Mouse (Mus musculus) forebrain, embryonic 13.5 days (tissue): ENCODE measurements at regions not wholly inside any gene's neighbourhood (a gene's known extent, or its start where the extent isn't known, plus 50 kb on each side); places are given as distances from the start of the nearest gene placed in this dataset.
"Not testable (repeated sequence)": the region's sequence is repeated elsewhere in the genome, so short reads cannot be mapped to it uniquely, and the experiment has no call there.

Source experiments
- ATAC-seq: fragments of 200-750 bp; cut with Nextera tagmentation; 2 replicates; pipeline ENCODE4 v1.8.0; 2017
- H3K27ac ChIP-seq: fragments of 300-500 bp; sonication (generic); 2 replicates; pipeline ENCODE4 v1.5.1; 2015; ENCODE audit warnings: inconsistent platforms, mild to moderate bottlenecking, moderate library complexity
- H3K27me3 ChIP-seq: fragments of 300-500 bp; sonication (generic); 2 replicates; pipeline ENCODE4 v1.6.1; 2015; ENCODE audit warnings: mild to moderate bottlenecking, inconsistent platforms
- H3K36me3 ChIP-seq: fragments of 300-500 bp; sonication (generic); 2 replicates; pipeline ENCODE4 v1.6.1; 2015; ENCODE audit warnings: mild to moderate bottlenecking, inconsistent platforms; ENCODE audit not compliant: poor library complexity, severe bottlenecking
- H3K4me1 ChIP-seq: fragments of 300-500 bp; sonication (generic); 2 replicates; pipeline ENCODE4 v1.6.1; 2015; ENCODE audit warnings: inconsistent platforms
- H3K4me2 ChIP-seq: fragments of 300-500 bp; sonication (generic); 2 replicates; pipeline ENCODE4 v1.6.1; 2015; ENCODE audit warnings: inconsistent platforms, mild to moderate bottlenecking, moderate library complexity
- H3K4me3 ChIP-seq: fragments of 300-500 bp; sonication (generic); 2 replicates; pipeline ENCODE4 v1.5.1; 2015; ENCODE audit warnings: mild to moderate bottlenecking, inconsistent platforms
- H3K9ac ChIP-seq: fragments of 300-500 bp; sonication (generic); 2 replicates; pipeline ENCODE4 v1.6.1; 2015; ENCODE audit warnings: mild to moderate bottlenecking, inconsistent platforms
- H3K9me3 ChIP-seq: fragments of 300-500 bp; sonication (generic); replicated peaks from 2 replicates; pipeline ENCODE4 v1.6.1; 2016; ENCODE audit warnings: inconsistent platforms
- WGBS: fragments of 180-500 bp; shearing (Covaris S2); methylation state at CpG from one replicate; pipeline ENCODE4 v1.1.7; 2015; 5-methylcytosine and 5-hydroxymethylcytosine counted together

DNA sequence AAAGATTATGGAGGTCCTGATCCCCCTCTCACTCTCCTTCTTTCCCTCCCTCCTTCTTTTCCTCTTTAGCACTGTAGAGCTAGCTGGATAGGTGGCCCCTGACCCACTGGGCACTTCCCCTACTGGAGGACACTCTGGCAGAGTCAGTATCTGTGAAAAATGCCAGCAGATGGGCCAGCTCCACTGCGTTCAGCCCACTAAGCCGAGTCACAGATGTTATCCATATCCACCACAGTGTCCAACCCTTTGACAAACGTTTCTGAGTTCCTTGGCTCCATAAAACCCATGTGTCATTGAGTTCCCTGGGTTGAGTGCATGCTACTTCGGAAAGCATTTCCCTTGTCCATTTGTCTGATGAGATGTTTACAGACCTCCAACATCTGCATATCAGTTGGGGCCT is 149.9 kb downstream of the Lyplal1 start:
- Histone ChIP-seq H3K9me3 (no peaks in the 10 kb centered on the region), H3K4me3 (no peak overlapping the region), H3K4me2 (no peak overlapping the region), H3K27me3 (no peaks in the 10 kb centered on the region), H3K27ac (no peak overlapping the region), H3K4me1 (no peaks in the 10 kb centered on the region), H3K9ac (no peak overlapping the region), H3K36me3 (no peaks in the 10 kb centered on the region)
- no peak for ATAC-seq
- 91% methylated on average over 4 of the region's 4 CpGs for WGBS

GRCm38 (mm10) chr1:185967816-185968215 is 149.3 kb downstream of the Lyplal1 start:
- no peak overlapping the region for H3K4me2 ChIP-seq
- H3K27me3 ChIP-seq = no peaks in the 10 kb centered on the region
- H3K9ac ChIP-seq = no peak overlapping the region
- H3K9me3 ChIP-seq = no peaks in the 10 kb centered on the region
- no peak overlapping the region for H3K27ac ChIP-seq
- no peak for ATAC-seq
- H3K4me3 ChIP-seq = no peak overlapping the region
- no peaks in the 10 kb centered on the region for H3K36me3 ChIP-seq
- no peaks in the 10 kb centered on the region for H3K4me1 ChIP-seq
- 85% methylated on average over 6 of the region's 6 CpGs for WGBS

DNA sequence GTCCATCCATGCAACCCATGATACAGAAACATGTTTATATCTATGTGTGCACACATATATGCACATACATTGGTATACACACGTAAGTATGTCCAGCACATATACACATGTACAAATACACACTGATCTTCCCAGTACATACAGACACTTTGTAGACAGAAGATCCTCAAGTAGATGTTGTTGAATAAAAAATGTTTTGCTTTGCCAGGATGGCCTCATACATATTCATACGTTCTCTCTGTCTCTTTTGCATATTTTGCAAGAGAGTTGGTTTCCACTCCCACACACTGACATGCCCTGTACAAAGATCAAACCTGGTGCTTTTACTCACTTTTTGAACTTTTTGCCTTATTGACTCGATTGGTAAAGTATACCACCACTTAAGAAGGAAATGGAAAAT is 148.5 kb downstream of the Lyplal1 start:
- no peaks in the 10 kb centered on the region for H3K4me1 ChIP-seq
- no peak overlapping the region for H3K9ac ChIP-seq
- no peak overlapping the region for H3K4me2 ChIP-seq
- 85% methylated on average over 3 of the region's 3 CpGs for WGBS
- no peak overlapping the region for H3K4me3 ChIP-seq
- no peaks in the 10 kb centered on the region for H3K36me3 ChIP-seq
- no peak for ATAC-seq
- no peaks in the 10 kb centered on the region for H3K27me3 ChIP-seq
- no peak overlapping the region for H3K27ac ChIP-seq
- no peaks in the 10 kb centered on the region for H3K9me3 ChIP-seq

DNA sequence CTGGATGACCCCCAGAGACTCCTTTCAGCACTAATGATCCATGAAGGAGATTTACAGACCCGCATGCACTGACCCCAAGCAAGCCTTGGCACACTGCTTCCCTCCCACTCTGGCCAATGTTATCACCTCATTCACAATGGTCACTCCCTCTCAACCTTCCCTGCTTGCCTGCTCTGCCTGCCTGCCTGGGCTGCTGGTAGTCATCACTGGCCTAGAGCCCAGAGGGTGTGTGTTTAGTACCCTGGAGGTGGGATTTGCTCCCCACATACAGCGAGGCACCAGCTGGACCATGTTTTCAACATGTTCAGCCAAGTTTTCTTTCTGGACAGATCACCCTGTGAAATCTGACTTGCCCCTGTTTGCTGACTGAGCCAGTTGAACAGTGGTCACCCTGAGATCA is 147.9 kb downstream of the Lyplal1 start:
- 39% methylated on average over 2 of the region's 2 CpGs for WGBS
- no peak overlapping the region for H3K4me3 ChIP-seq
- no peak overlapping the region for H3K9ac ChIP-seq
- no peak overlapping the region for H3K4me2 ChIP-seq
- H3K4me1 ChIP-seq = no peaks in the 10 kb centered on the region
- ATAC-seq = no peak
- no peaks in the 10 kb centered on the region for H3K27me3 ChIP-seq
- H3K9me3 ChIP-seq = no peaks in the 10 kb centered on the region
- H3K27ac ChIP-seq = no peak overlapping the region
- H3K36me3 ChIP-seq = no peaks in the 10 kb centered on the region

GRCm38 (mm10) chr1:185977075-185977474 is 140.0 kb downstream of the Lyplal1 start:
- Histone ChIP-seq H3K9ac (no peak overlapping the region), H3K36me3 (no peaks in the 10 kb centered on the region), H3K4me3 (no peak overlapping the region), H3K4me1 (no peaks in the 10 kb centered on the region), H3K9me3 (no peaks in the 10 kb centered on the region), H3K4me2 (no peak overlapping the region), H3K27me3 (no peaks in the 10 kb centered on the region), H3K27ac (no peak overlapping the region)
- no peak for ATAC-seq
- WGBS = 88% methylated on average over 2 of the region's 2 CpGs

- H3K9ac ChIP-seq = no peak overlapping the region
- WGBS = 65% methylated on average over 8 of the region's 8 CpGs
- H3K4me1 ChIP-seq = 0 out of 2 replicates have a peak, but pooled peaks cover 5% of the 10 kb centered on the region
- H3K27me3 ChIP-seq = no peaks in the 10 kb centered on the region
- ATAC-seq = no peak
- no peaks in the 10 kb centered on the region for H3K36me3 ChIP-seq
- H3K27ac ChIP-seq = no peak overlapping the region
- no peak overlapping the region for H3K4me3 ChIP-seq
- no peak overlapping the region for H3K4me2 ChIP-seq
- no peaks in the 10 kb centered on the region for H3K9me3 ChIP-seq
Observed at GRCm38 (mm10) chr1:185989432-185989831, 127.7 kb downstream of the Lyplal1 start.

DNA sequence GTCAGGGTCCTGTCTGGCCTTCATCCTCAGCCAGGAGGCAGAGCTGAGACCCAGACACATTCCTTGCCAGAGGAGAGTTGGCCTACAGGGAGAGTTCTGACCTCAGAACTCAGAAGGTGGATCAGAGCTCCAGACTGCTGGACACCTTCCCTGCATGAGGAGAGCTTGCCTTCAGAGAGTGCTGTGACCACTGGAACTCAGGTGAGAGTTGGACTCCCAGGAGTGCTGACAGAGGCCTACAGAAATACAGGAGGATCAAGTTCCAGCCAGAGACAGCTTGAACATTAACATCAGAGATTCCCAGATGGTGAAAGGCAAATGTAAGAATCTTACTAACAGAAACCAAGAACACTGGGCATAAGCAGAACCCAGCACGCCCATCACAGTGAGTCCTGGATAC is 117.0 kb downstream of the Lyplal1 start:
- H3K27ac ChIP-seq, H3K9me3 ChIP-seq, H3K4me3 ChIP-seq, H3K27me3 ChIP-seq, H3K4me1 ChIP-seq, H3K4me2 ChIP-seq, H3K9ac ChIP-seq, ATAC-seq, H3K36me3 ChIP-seq: not testable (repeated sequence)
- WGBS = 95% methylated on average over 1 of the region's 1 CpGs

- H3K4me3 ChIP-seq = no peak overlapping the region
- no peak overlapping the region for H3K4me2 ChIP-seq
- ATAC-seq = no peak
- 84% methylated on average over 1 of the region's 1 CpGs for WGBS
- no peak overlapping the region for H3K9ac ChIP-seq
- H3K9me3 ChIP-seq = no peaks in the 10 kb centered on the region
- no peaks in the 10 kb centered on the region for H3K36me3 ChIP-seq
- H3K27ac ChIP-seq = no peak overlapping the region
- no peaks in the 10 kb centered on the region for H3K4me1 ChIP-seq
- no peaks in the 10 kb centered on the region for H3K27me3 ChIP-seq
Observed at GRCm38 (mm10) chr1:186013413-186013812, 103.7 kb downstream of the Lyplal1 start.

DNA sequence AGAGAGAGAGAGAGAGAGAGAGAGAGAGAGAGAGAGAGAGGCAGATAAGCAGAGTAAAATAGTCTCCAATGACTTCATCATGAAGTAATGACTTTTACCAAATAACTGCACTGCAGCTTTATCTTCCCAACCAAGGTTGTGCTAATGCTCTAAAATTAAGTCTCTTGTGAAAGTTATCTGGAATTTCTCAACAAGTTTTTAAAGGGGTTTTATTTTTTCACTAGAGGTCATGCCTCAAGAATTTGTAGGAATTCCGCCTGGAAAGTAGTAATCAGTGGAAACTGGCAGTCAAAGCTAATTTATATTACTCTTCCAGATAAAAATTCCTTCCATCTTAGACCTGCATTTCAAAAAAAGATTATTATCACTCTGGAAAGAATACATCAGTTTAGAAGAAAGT is 102.9 kb downstream of the Lyplal1 start:
- Histone ChIP-seq H3K9ac (no peak overlapping the region), H3K36me3 (no peaks in the 10 kb centered on the region), H3K4me3 (no peak overlapping the region), H3K4me2 (no peak overlapping the region), H3K4me1 (no peaks in the 10 kb centered on the region), H3K27ac (no peak overlapping the region), H3K27me3 (no peaks in the 10 kb centered on the region), H3K9me3 (no peaks in the 10 kb centered on the region)
- 84% methylated on average over 1 of the region's 1 CpGs for WGBS
- ATAC-seq = no peak

GRCm38 (mm10) chr1:186015831-186016561 is 101.1 kb downstream of the Lyplal1 start:
- WGBS = 85% methylated on average over 8 of the region's 8 CpGs
- no peak overlapping the region for H3K9ac ChIP-seq
- no peak for ATAC-seq
- H3K27ac ChIP-seq = no peak overlapping the region
- no peaks in the 10 kb centered on the region for H3K4me1 ChIP-seq
- H3K36me3 ChIP-seq = no peaks in the 10 kb centered on the region
- no peak overlapping the region for H3K4me2 ChIP-seq
- H3K4me3 ChIP-seq = no peak overlapping the region
- H3K9me3 ChIP-seq = no peaks in the 10 kb centered on the region
- H3K27me3 ChIP-seq = no peaks in the 10 kb centered on the region

DNA sequence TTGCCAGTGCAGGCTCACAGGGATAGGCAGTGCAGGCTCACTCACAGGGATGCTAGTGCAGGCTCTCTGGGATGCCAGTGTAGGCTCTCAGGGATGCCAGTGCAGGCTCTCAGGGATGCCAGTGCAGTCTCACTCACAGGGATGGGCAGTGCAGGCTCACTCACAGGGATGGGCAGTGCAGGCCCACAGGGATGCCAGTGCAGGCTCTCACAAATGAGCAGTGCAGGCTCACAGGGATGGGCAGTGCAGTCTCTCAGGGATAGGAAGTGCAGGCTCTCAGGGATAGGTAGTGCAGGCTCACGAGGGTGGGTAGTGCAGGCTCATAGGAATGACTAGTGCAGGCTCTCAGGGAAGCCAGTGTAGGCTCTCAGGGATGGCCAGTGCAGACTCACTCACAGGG is 99.6 kb downstream of the Lyplal1 start:
- H3K27ac ChIP-seq = no peak overlapping the region
- ATAC-seq = no peak
- no peaks in the 10 kb centered on the region for H3K36me3 ChIP-seq
- WGBS = 67% methylated on average over 1 of the region's 1 CpGs
- H3K27me3 ChIP-seq = no peaks in the 10 kb centered on the region
- no peak overlapping the region for H3K4me2 ChIP-seq
- no peak overlapping the region for H3K4me3 ChIP-seq
- H3K4me1 ChIP-seq = no peaks in the 10 kb centered on the region
- H3K9me3 ChIP-seq = no peaks in the 10 kb centered on the region
- H3K9ac ChIP-seq = no peak overlapping the region

- no peak overlapping the region for H3K4me2 ChIP-seq
- H3K4me3 ChIP-seq = no peak overlapping the region
- ATAC-seq = no peak
- H3K27ac ChIP-seq = no peak overlapping the region
- H3K9ac ChIP-seq = no peak overlapping the region
- H3K9me3 ChIP-seq = no peaks in the 10 kb centered on the region
- no peaks in the 10 kb centered on the region for H3K4me1 ChIP-seq
- H3K36me3 ChIP-seq = no peaks in the 10 kb centered on the region
- WGBS = 55% methylated on average over 5 of the region's 5 CpGs
- no peaks in the 10 kb centered on the region for H3K27me3 ChIP-seq
Observed at GRCm38 (mm10) chr1:186019511-186019910, 97.6 kb downstream of the Lyplal1 start.

- WGBS = 66% methylated on average over 10 of the region's 10 CpGs
- Histone ChIP-seq H3K9me3 (no peaks in the 10 kb centered on the region), H3K9ac (no peak overlapping the region), H3K27ac (no peak overlapping the region), H3K4me1 (no peaks in the 10 kb centered on the region), H3K36me3 (no peaks in the 10 kb centered on the region), H3K4me3 (no peak overlapping the region), H3K27me3 (no peaks in the 10 kb centered on the region), H3K4me2 (no peak overlapping the region)
- no peak for ATAC-seq
Observed at GRCm38 (mm10) chr1:186031951-186032350, 85.2 kb downstream of the Lyplal1 start.
